ENCODE assay signal across 10 mouse cellular contexts in the genomic region with DNA sequence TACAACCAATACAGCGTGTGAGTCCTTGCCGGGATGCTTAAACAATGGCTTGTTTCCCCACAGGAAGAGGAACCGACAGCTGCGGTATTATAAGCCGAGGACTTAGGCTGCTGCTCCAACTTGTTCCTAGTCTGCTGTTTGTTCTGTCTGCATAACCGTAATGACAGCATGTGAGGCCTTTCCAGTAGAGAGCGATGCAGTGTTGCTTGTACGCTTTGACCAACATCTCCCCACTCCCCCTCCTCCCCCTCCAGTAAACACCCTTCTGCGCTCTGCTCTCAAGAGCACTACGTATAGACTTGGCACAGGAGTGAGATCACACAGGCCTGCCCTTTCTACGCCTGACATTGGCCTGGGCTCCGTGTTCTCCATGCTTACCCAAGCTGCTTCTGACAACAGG. TPM values are rescaled to one million over a fixed set of nuclear protein-coding genes. Genes with fewer than 3 reads are reported as not detected.
DNase-seq lines count a peak whose midpoint lies in the region; ATAC-seq and TF ChIP-seq lines count a peak whose summit lies in the region.
"Had no signal": no experiment of that assay in that cellular context is flagged by ENCODE, and none has a peak within 500 bp of the region (broad histone marks: within the 10 kb centered on the region; RNA-seq: fewer than 3 reads in every experiment).

No protein-coding gene starts in this region.

- no peaks in the 10 kb centered on the region for H3K9me3 ChIP-seq in heart, embryonic 15.5 days (replicated peaks)
- no peaks in the 10 kb centered on the region for H3K9me3 ChIP-seq in lung, postnatal 0 days (ENCODE audit: low read length)
- no peaks in the 10 kb centered on the region for H3K9me3 ChIP-seq in forebrain, embryonic 16.5 days (ENCODE audit: control insufficient read depth, low read length)
- no peaks in the 10 kb centered on the region for H3K9me3 ChIP-seq in stomach, embryonic 15.5 days

- no peak for TF ChIP-seq EP300 in lung, postnatal 0 days (IDR thresholded peaks at IDR 0.05)

- peak overlapping the region; percentile 11; the same call in 1 of the 2 replicates for H3K27ac ChIP-seq in heart, embryonic 15.5 days
- H3K27ac ChIP-seq in lung, postnatal 0 days (ENCODE audit: low read length), result 0 out of 2 replicates have a peak overlapping the region, but pooled peaks have one; percentile 20
- H3K27ac ChIP-seq in forebrain, embryonic 16.5 days (ENCODE audit: low read length), result no peak overlapping the region
- H3K27ac ChIP-seq in stomach, embryonic 15.5 days, result no peak overlapping the region

- no peaks in the 10 kb centered on the region for H3K36me3 ChIP-seq in heart, embryonic 15.5 days
- H3K36me3 ChIP-seq in lung, postnatal 0 days (ENCODE audit: insufficient read depth, low read length), result no peaks in the 10 kb centered on the region
- H3K36me3 ChIP-seq in forebrain, embryonic 16.5 days (ENCODE audit: control insufficient read depth, insufficient read depth), result no peaks in the 10 kb centered on the region
- no peaks in the 10 kb centered on the region for H3K36me3 ChIP-seq in stomach, embryonic 15.5 days

- no peak overlapping the region for H3K9ac ChIP-seq in heart, embryonic 15.5 days
- no peak overlapping the region for H3K9ac ChIP-seq in lung, postnatal 0 days (replicated peaks; ENCODE audit: low read depth)
- no peak overlapping the region for H3K9ac ChIP-seq in forebrain, embryonic 16.5 days (replicated peaks; ENCODE audit: low read depth, low read length)
- H3K9ac ChIP-seq in stomach, embryonic 15.5 days, result no peak overlapping the region

- H3K4me1 ChIP-seq in heart, embryonic 15.5 days (replicated peaks), result no peaks in the 10 kb centered on the region
- H3K4me1 ChIP-seq in lung, postnatal 0 days (ENCODE audit: insufficient read depth, low read depth, low read length), result no peaks in the 10 kb centered on the region
- 0 out of 2 replicates have a peak, but pooled peaks cover 2% of the 10 kb centered on the region for H3K4me1 ChIP-seq in forebrain, embryonic 16.5 days (replicated peaks; ENCODE audit: control insufficient read depth, insufficient read depth, low read length)
- no peaks in the 10 kb centered on the region for H3K4me1 ChIP-seq in stomach, embryonic 15.5 days

- no peak for TF ChIP-seq CTCF in lung, postnatal 0 days (IDR thresholded peaks at IDR 0.05)

- intact Hi-C loops in heart, postnatal 14 days (cut with DNase I), result loop anchor here (2.0 kb wide), 1 partner anchor 15 kb away; no protein-coding TSS in a partner anchor

- peak; percentile 43 for ATAC-seq in heart, embryonic 15.5 days (replicated peaks; ENCODE audit: insufficient number of reproducible peaks, insufficient read depth, low FRiP score, low read depth)
- peak; percentile 88 for ATAC-seq in lung, postnatal 0 days
- ATAC-seq in forebrain, embryonic 16.5 days, result peak; percentile 63
- ATAC-seq in stomach, embryonic 15.5 days (ENCODE audit: insufficient read depth, low FRiP score, low read depth), result peak; percentile 31; the same call in 1 of the 2 replicates
- ATAC-seq: CD4-positive, CD25-positive, alpha-beta regulatory T cell, adult 4 months had no signal

- no peaks in the 10 kb centered on the region for H3K27me3 ChIP-seq in heart, embryonic 15.5 days
- no peaks in the 10 kb centered on the region for H3K27me3 ChIP-seq in lung, postnatal 0 days (replicated peaks; ENCODE audit: insufficient read depth, low read length)
- no peaks in the 10 kb centered on the region for H3K27me3 ChIP-seq in forebrain, embryonic 16.5 days (replicated peaks; ENCODE audit: control insufficient read depth, insufficient read depth, low read length)
- no peaks in the 10 kb centered on the region for H3K27me3 ChIP-seq in stomach, embryonic 15.5 days (replicated peaks)

- DNase-seq in heart, postnatal 14 days, result no peak
- DNase-seq in lung, postnatal 0 days (ENCODE audit: low spot score), result peak; percentile 62
- DNase-seq in lung, postnatal 14 days, result no peak
- DNase-seq in thymus, postnatal 0 days (ENCODE audit: low spot score), result no peak
- no peak for DNase-seq in gastrocnemius, postnatal 4 days (ENCODE audit: low spot score in 2 of 2)
- DNase-seq: right cerebral cortex, postnatal 14 days had no signal

- 62% methylated on average over 12 of the region's 12 CpGs for WGBS in heart, embryonic 15.5 days
- WGBS in lung, postnatal 0 days, result 38% methylated on average over 12 of the region's 12 CpGs
- 59% methylated on average over 12 of the region's 12 CpGs for WGBS in forebrain, embryonic 16.5 days
- WGBS in stomach, embryonic 15.5 days, result 65% methylated on average over 12 of the region's 12 CpGs

- no peak overlapping the region for H3K4me3 ChIP-seq in heart, embryonic 15.5 days
- H3K4me3 ChIP-seq in lung, postnatal 0 days (ENCODE audit: low read depth, low read length), result no peak overlapping the region
- no peak overlapping the region for H3K4me3 ChIP-seq in forebrain, embryonic 16.5 days (replicated peaks; ENCODE audit: low read length)
- no peak overlapping the region for H3K4me3 ChIP-seq in stomach, embryonic 15.5 days (replicated peaks)

- H3K4me2 ChIP-seq in heart, embryonic 15.5 days, result no peak overlapping the region
- no peak overlapping the region for H3K4me2 ChIP-seq in lung, postnatal 0 days (replicated peaks; ENCODE audit: low read depth, low read length)
- no peak overlapping the region for H3K4me2 ChIP-seq in forebrain, embryonic 16.5 days (ENCODE audit: low read length)
- no peak overlapping the region for H3K4me2 ChIP-seq in stomach, embryonic 15.5 days

RNA-seq across cellular contexts. Expression of gene Dct, which starts 18.1 kb away (rescaled TPM):
- 2.4 and 3.6 TPM in 2 replicates for polyA plus RNA-seq in heart, embryonic 15.5 days (2015; fragmentation: Nextera tagmentation; extraction: Ambion mirVana)
- 1 to 10 TPM; 2.8 to 3.8 TPM for total RNA-seq in heart, postnatal 14 days (2021)
- polyA plus RNA-seq in lung, postnatal 0 days (2015; fragmentation: Nextera tagmentation; extraction: Ambion mirVana), result 0.24 and 0.39 TPM in 2 replicates
- 6.3 and 6.4 TPM in 2 replicates for polyA plus RNA-seq in forebrain, embryonic 16.5 days (2015; fragmentation: Nextera tagmentation; extraction: Ambion mirVana)
- polyA plus RNA-seq in stomach, embryonic 15.5 days (2015; fragmentation: Nextera tagmentation; extraction: Ambion mirVana), result 1.8 TPM in 2 replicates
- 0.18 and 0.48 TPM in 2 replicates for polyA plus RNA-seq in thymus, postnatal 0 days (2015; fragmentation: Nextera tagmentation; extraction: Ambion mirVana)
- total RNA-seq in gastrocnemius, postnatal 4 days (2021), result 1 to 10 TPM; 2.6 to 3.5 TPM

Comparison
In these comparisons a context has a peak if more than half of its experiments do, and no peak if none do; other contexts are left out.
1. ATAC-seq: peak in every context shown above with its lines; median percentile 88 in lung, postnatal 0 days; 63 in forebrain, embryonic 16.5 days; 43 in heart, embryonic 15.5 days; 31 in stomach, embryonic 15.5 days.
2. H3K27ac ChIP-seq: peak in heart, embryonic 15.5 days (single experiment) and lung, postnatal 0 days (single experiment); none in forebrain, embryonic 16.5 days (single experiment) and stomach, embryonic 15.5 days (single experiment).